Mouse (Mus musculus) stomach, postnatal 0 days (tissue): ENCODE measurements at regions not wholly inside any gene's neighbourhood (a gene's known extent, or its start where the extent isn't known, plus 50 kb on each side); places are given as distances from the start of the nearest gene placed in this dataset.

Source experiments
- ATAC-seq: fragments of 200-750 bp; cut with Nextera tagmentation; 2 replicates; pipeline ENCODE4 v1.8.0; 2017; ENCODE audit not compliant: low FRiP score, low TSS enrichment
- DNase-seq: peaks from one replicate; pipeline ENCODE4 v3.0.0-alpha.2; 2016; ENCODE audit warnings: low spot score
- H3K27ac ChIP-seq: fragments of 300-500 bp; sonication (generic); replicated peaks from 2 replicates; pipeline ENCODE4 v1.5.1; 2014; ENCODE audit warnings: mild to moderate bottlenecking, control low read depth
- H3K27me3 ChIP-seq: fragments of 300-500 bp; sonication (generic); 2 replicates; pipeline ENCODE4 v1.6.1; 2014; ENCODE audit warnings: low read length; ENCODE audit not compliant: control insufficient read depth, insufficient read depth
- H3K36me3 ChIP-seq: fragments of 300-500 bp; sonication (generic); 2 replicates; pipeline ENCODE4 v1.6.1; 2014; ENCODE audit warnings: low read length, mixed read lengths; ENCODE audit not compliant: control insufficient read depth, insufficient read depth
- H3K4me1 ChIP-seq: fragments of 300-500 bp; sonication (generic); replicated peaks from 2 replicates; pipeline ENCODE4 v1.6.1; 2014; ENCODE audit warnings: antibody characterized with exemption; ENCODE audit not compliant: control insufficient read depth, insufficient read depth
- H3K4me2 ChIP-seq: fragments of 300-500 bp; sonication (generic); replicated peaks from 2 replicates; pipeline ENCODE4 v1.6.1; 2014; ENCODE audit warnings: low read depth, mild to moderate bottlenecking, control low read depth, moderate library complexity
- H3K4me3 ChIP-seq: fragments of 300-500 bp; sonication (generic); 2 replicates; pipeline ENCODE4 v1.5.1; 2014; ENCODE audit warnings: low read depth, low read length, control low read depth
- H3K9ac ChIP-seq: fragments of 300-500 bp; sonication (generic); 2 replicates; pipeline ENCODE4 v1.6.1; 2014; ENCODE audit warnings: mild to moderate bottlenecking, low read length, control low read depth, mixed read lengths
- H3K9me3 ChIP-seq: fragments of 300-500 bp; sonication (generic); 2 replicates; pipeline ENCODE4 v1.6.1; 2016; ENCODE audit warnings: low read length; ENCODE audit not compliant: control insufficient read depth
- CTCF ChIP-seq: IDR thresholded peaks from 2 replicates; pipeline ENCODE4 v1.5.1; 2016; ENCODE audit warnings: antibody characterized with exemption, low read depth, mild to moderate bottlenecking, moderate library complexity
- EP300 ChIP-seq: optimal IDR thresholded peaks from 2 replicates; pipeline ENCODE3; 2016; ENCODE audit warnings: antibody characterized with exemption
- WGBS: fragments of 180-500 bp; shearing (Covaris S2); extraction: QIAGEN DNeasy Blood & Tissue Kit; methylation state at CpG from one replicate; pipeline ENCODE4 v1.1.7; 2014; 5-methylcytosine and 5-hydroxymethylcytosine counted together

DNA sequence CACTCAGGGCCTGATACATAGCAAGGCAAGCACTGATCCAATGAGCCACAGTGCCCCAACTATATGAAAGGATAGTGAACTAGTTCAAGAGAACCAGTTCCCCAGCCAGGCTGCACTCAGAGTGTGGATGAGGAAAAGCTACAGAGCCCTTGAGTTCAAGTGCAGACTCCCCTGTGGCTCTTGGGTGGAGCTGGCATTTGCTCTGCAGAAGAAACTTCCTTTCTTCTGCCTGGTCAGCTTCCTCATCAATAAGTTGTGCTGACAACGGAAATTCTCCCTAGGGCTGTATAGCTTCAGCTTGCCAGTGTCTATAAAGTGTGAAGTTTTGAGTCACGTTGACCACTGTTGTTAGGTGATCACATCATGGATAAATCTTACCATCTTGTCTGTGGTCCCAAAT is 101.6 kb upstream of the Clint1 start:
- no peaks in the 10 kb centered on the region for H3K4me1 ChIP-seq
- 64% methylated on average over 2 of the region's 2 CpGs for WGBS
- H3K4me2 ChIP-seq: no peak overlapping the region
- DNase-seq (no peak), ATAC-seq (no peak)
- H3K27ac ChIP-seq: no peak overlapping the region
- no peak overlapping the region for H3K4me3 ChIP-seq
- H3K36me3 ChIP-seq: no peaks in the 10 kb centered on the region
- H3K9me3 ChIP-seq: no peaks in the 10 kb centered on the region
- TF ChIP-seq CTCF (no peak), EP300 (no peak)
- H3K9ac ChIP-seq: no peak overlapping the region
- no peaks in the 10 kb centered on the region for H3K27me3 ChIP-seq

GRCm38 (mm10) chr11:45752237-45752636 is 99.6 kb upstream of the Clint1 start:
- 33% methylated on average over 1 of the region's 1 CpGs for WGBS
- TF ChIP-seq CTCF: peak; percentile 83
- no peak for TF ChIP-seq EP300

DNA sequence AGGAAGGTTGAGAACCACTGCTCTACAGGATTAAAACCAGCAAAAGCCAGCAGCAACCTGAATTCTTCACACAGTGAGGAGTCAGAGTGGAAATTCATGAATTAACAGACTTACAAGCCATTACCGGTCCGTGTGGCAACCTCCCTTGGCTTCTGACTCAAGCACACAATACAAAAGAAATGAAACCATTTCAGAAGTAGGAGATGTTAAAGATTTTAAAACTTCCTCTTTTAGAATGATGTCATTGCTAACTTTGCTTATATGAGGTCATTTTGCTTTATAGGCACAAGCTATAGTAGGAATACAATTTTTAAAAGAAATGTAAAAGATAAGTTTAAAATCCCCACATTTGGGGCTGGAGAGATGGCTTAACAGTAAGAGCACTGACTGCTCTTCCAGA is 99.1 kb upstream of the Clint1 start:
- Histone ChIP-seq H3K27me3 (no peaks in the 10 kb centered on the region), H3K4me1 (no peaks in the 10 kb centered on the region), H3K36me3 (no peaks in the 10 kb centered on the region), H3K4me3 (no peak overlapping the region), H3K4me2 (no peak overlapping the region), H3K9ac (no peak overlapping the region), H3K27ac (no peak overlapping the region), H3K9me3 (no peaks in the 10 kb centered on the region)
- ATAC-seq: no peak
- 73% methylated on average over 2 of the region's 2 CpGs for WGBS
- DNase-seq: no peak
- TF ChIP-seq CTCF: no peak
- no peak for TF ChIP-seq EP300

More at GRCm38 (mm10) chr11:45752237-45752636, 99.6 kb upstream of the Clint1 start:
- Histone ChIP-seq H3K27ac (no peak overlapping the region), H3K36me3 (no peaks in the 10 kb centered on the region), H3K4me3 (no peak overlapping the region), H3K9me3 (no peaks in the 10 kb centered on the region), H3K27me3 (no peaks in the 10 kb centered on the region), H3K4me2 (no peak overlapping the region), H3K4me1 (no peaks in the 10 kb centered on the region), H3K9ac (no peak overlapping the region)
- ATAC-seq: peak; percentile 83
- DNase-seq: peak; percentile 34

DNA sequence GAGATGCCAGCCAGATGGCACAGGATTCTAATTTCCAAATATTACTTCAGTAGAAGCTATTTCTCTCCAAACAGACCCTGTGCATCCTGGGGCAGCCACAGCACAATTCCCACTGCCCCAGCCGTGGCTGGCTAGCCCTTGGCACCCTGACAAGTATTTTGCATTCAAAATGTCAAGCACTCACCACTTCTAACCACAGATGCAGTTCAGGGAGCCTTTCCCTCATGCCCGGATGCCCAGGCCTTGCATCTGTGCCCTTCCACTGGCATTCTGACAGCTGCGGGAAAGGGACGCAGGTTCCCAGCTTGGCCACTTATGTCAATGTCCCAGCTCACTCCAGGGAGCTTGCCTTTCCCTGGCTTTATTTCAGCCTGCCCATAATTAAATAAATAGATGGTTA is 84.8 kb upstream of the Clint1 start:
- WGBS: 79% methylated on average over 4 of the region's 4 CpGs
- ATAC-seq (no peak), DNase-seq (no peak)
- H3K4me2 ChIP-seq: no peak overlapping the region
- H3K9ac ChIP-seq: no peak overlapping the region
- no peaks in the 10 kb centered on the region for H3K4me1 ChIP-seq
- H3K9me3 ChIP-seq: no peaks in the 10 kb centered on the region
- TF ChIP-seq EP300: no peak
- no peak for TF ChIP-seq CTCF
- H3K27me3 ChIP-seq: no peaks in the 10 kb centered on the region
- H3K4me3 ChIP-seq: no peak overlapping the region
- no peaks in the 10 kb centered on the region for H3K36me3 ChIP-seq
- no peak overlapping the region for H3K27ac ChIP-seq

GRCm38 (mm10) chr11:45782435-45782834 is 69.4 kb upstream of the Clint1 start:
- no peak for TF ChIP-seq CTCF
- no peak for TF ChIP-seq EP300
- H3K27me3 ChIP-seq: no peaks in the 10 kb centered on the region
- no peaks in the 10 kb centered on the region for H3K9me3 ChIP-seq
- no peak for ATAC-seq
- H3K36me3 ChIP-seq: no peaks in the 10 kb centered on the region
- H3K4me3 ChIP-seq: no peak overlapping the region
- 74% methylated on average over 4 of the region's 4 CpGs for WGBS
- H3K4me2 ChIP-seq: no peak overlapping the region
- DNase-seq: no peak
- H3K9ac ChIP-seq: no peak overlapping the region
- H3K27ac ChIP-seq: no peak overlapping the region
- no peaks in the 10 kb centered on the region for H3K4me1 ChIP-seq

DNA sequence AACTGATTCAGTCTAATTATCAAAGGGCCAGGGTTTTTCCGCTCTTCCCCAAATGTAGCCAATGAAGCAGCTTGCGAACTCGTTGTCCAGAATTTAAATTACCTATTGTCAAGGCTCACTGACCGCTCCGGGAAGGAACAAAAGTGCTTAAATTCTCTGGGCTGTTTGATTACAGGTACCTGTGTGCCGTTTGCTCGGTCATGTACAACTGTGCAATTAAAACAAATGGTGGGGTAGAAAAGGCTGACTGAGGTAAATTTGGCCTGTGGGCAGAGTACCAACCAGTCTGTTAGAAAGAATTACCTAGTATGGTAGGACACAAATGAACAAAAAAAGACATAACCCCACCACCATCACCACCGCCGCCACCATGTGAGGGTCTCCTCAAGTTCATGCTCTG is 66.0 kb upstream of the Clint1 start:
- no peak overlapping the region for H3K27ac ChIP-seq
- no peaks in the 10 kb centered on the region for H3K36me3 ChIP-seq
- WGBS: 88% methylated on average over 9 of the region's 9 CpGs
- no peak overlapping the region for H3K4me3 ChIP-seq
- DNase-seq (no peak), ATAC-seq (no peak)
- TF ChIP-seq EP300: no peak
- TF ChIP-seq CTCF: no peak
- no peak overlapping the region for H3K9ac ChIP-seq
- H3K9me3 ChIP-seq: no peaks in the 10 kb centered on the region
- H3K4me1 ChIP-seq: no peaks in the 10 kb centered on the region
- H3K27me3 ChIP-seq: no peaks in the 10 kb centered on the region
- no peak overlapping the region for H3K4me2 ChIP-seq
